Mouse (Mus musculus) embryo, embryonic 11 days (tissue): ENCODE measurements at regions not wholly inside any gene's neighbourhood (a gene's known extent, or its start where the extent isn't known, plus 50 kb on each side); places are given as distances from the start of the nearest gene placed in this dataset.

Experiments used
- DNase-seq: peaks from one replicate; pipeline ENCODE4 v3.0.0-alpha.2; 2015

DNA sequence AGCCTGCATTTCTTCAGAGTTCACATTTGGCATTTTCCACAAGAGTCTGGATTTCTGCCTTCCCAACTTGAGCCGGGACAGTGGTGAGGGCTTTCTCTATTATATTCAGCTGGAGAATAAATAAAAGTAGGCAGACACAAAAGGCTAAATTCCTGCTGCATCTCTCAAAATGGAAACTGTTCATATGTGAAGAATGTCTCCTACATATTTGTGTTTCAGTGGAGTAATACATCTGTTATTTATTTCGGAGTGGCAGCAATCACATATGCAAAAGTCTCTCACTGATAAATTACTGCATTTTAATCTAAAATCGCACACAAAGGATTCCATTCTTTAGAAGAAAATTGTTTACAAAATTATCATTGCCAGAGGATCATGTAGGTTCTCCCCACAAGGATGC, 230.9 kb upstream of the Tank start:
- DNase-seq: no peak

DNA sequence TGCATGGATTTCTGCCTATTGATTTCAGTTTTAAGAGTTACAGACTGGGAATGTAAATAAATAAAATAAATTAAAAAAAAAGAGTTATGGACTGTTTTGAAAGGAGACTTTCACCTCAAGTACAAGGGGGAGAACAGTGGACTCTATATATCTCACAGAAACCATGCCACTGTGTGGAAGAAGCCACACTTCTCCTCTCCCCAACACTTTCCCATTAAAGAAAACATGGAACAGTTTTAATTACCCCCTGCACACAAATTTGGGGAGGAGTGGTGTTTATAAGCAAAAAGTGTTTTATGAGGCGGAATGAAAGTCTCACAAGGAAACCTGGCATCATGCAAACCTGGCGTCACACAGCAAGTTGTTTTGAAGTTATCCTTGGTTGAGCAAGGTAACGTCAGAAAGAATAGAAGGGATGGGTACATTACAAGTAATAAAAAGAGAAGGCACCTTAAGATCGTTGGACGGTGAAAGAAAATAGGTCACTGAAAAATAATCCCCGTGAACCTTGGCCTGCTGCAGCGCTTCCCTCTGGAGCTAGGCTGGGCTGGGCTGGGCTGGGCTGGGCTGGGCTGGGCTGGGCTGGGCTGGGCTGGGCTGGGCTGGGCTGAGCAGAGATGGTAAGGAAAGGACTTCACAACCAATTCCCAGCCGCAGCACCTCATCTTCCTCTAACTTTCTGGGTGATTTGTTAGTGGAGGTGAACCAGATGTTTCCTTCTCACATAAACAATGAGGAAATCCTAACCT, 232.2 kb upstream of the Tank start:
- no peak for DNase-seq

DNA sequence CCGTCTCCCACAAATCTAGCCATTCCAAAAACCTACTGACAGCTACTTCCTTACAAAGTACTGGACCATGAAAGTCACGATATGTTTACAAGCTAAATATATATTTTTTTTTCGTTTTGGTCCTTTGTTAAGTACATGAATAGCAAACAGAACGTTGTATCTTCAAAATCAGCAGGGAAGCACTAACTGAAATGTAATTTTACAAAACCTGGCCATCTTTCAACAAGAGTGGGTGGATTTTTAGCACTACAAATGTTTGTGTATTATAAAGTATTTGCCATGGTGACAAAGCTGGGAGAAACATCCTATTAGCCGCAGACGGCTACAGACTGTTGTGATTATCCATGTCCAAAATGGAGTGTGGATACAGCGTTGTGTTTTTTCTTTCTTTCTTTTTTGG, 233.1 kb upstream of the Tank start:
- DNase-seq: no peak

DNA sequence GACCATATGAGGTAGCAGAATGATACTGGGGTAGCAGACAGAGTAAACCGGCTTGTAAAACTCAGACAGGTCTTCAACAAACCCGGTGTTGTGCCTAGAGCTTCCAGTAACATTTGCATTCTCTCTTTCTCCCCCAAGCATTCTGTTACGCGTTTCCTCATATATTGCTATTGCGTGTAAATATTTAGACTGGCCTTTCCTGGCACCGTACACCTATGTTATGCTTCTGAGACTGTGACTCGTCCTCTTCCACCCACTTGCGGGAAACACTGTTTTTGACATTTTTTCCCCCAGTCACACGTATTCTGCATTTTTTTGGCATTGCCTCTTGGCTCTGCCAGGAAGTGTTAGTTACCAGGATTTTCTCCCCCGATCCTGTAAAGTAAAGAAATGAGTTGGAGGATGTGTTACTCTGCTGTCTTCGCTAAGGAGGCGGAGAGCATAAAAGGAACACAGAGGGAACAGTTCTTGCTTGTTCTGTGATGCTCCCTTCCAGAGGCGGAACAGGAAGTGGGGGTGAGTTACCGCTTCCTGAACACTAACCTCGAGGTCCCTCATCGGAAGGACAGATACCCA, 233.7 kb upstream of the Tank start:
- DNase-seq: no peak

DNA sequence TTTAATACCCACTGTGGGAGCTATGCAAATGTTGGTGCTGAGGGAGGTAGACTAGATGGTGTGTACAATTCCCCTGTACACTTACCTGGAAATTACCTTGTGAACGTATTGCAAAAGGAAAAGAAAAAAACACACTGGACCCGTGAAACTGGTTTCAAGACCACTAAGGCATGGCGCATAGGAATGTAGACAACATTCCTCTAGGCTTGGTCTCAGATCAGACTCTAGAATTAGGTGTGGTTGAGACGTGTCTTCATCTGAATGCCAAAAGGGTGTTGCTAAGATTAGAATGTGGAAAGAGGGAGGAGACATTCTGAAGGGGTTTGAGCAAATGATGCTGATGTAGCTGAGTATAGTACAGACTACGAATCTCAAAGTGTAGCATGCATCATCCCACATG, 237.1 kb upstream of the Tank start:
- no peak for DNase-seq

DNA sequence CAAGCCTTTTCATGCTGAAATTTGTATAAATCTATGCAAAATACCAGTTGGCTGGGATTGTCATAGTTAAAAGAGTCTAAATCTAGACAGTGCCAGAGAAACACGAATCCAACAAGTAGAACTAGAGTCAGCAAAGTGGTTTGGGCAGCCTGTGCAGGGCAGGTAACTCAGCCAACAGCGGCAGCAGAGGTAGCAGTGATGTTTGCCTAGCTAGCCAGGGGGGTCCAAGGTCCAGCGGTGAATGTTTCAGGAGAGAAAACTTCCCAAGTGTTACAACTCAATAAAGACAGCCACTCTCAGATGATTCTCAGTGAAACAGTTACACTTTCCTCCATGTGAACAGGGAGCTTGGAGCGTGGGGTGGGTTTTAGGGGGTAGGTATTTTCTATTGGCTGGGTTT, 259.2 kb upstream of the Tank start:
- DNase-seq: no peak

DNA sequence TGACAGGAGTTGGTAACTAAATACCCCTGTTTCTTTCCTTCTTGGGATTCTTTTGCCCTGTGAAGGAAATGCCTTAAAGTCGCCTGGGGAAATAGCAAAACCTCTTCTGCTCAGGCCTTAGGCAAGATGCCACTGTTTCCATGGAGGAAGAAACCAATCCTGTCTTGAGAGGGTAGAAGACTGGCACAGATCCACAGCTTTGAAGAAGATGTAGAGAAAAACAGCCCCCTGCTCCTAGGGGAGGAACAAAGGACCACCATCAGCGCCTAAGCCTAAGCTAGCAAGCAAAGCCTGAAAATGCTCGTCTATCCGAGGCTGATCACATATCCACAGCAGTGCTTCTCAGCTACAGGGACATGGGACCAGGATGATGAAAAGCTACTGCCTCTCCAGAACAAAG, 268.0 kb upstream of the Tank start:
- no peak for DNase-seq

DNA sequence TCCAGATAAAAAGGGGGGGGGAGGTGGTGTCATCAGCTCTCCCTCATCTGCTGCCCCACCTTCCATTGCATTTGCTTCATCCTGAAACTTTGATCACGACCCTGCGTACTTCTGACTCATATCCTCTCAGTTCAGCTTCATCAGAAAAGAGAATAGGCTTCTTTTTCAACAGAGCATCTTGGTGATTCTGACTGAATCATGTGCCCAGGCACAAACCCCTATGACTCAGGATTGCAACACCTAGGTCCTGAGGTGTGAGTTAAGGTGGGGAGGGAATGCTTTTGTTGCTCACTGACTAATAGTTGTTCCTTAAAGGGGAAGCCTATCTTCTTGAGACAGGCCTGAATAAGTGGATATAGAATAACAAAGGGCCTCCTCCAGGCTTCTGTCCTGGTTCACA, 269.2 kb upstream of the Tank start:
- DNase-seq: no peak

DNA sequence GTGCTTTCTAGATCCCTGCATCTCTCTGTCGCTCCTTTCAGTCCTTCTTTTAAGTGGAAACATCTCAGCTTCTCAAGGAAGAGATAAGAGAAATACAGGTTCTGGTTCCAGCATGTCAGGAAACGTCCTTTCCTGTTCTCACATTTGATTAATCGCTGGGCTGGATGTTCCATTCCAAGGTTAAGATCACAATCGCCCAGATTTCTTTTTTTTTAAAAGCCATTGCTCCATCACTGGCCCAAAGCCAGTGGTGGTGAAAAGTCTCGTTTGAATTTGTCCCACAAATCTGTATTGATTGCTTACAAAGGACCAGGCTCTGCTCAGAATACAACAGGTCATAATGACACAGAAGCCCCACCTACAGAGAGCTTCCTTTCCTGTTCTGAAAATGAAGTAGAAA, 281.2 kb upstream of the Tank start:
- DNase-seq: no peak

DNA sequence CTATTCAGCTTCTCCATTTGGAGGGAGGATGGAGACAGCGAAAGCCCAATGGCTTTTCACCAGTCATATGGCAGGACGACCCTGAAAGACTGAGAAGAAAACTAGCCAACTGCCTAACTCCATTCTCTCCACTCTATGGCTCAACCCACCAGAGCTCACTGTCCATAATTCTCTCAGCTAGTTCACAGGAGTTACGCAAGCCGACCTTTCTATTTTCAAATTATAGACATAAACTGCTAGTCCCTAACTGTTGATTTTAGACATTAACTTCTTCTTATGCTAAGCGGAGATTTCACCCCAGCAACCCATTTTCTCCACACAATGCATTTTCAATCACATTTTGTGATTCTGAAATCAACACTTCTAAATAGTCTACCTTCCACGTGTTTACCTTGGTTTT, 281.8 kb upstream of the Tank start:
- no peak for DNase-seq

DNA sequence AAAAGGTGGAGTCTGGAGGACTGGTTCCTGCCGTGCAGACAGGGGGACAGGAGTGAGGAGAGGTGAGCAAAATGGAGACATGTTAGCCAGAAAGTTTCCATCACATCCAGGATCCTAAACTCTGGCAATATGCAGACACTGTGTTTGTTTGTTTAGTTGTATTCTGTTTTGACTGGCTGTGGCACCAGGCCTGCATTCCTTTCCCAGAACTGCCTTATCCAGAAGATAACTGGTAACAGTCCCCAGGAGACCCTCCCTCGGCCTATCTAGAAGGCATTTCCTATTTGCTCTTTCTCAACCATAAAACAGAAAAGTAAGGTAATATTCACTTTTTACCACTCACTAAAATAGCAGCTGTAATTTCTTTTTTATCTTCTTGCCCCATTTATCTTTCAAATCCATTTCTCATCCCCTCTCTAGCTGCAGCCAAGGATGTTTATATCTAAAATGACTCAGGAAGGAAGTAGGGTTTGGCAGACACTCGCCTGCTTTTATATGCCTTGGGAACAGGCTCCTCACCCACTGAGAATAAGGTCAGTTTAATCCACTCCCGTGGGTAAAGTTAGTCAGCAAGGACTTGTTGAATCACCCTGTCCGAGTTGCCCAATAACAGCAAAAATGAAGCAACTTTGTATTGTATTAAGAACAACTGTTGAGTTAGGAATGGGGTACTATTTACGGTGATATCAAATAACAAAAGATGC, 283.0 kb upstream of the Tank start:
- no peak for DNase-seq

DNA sequence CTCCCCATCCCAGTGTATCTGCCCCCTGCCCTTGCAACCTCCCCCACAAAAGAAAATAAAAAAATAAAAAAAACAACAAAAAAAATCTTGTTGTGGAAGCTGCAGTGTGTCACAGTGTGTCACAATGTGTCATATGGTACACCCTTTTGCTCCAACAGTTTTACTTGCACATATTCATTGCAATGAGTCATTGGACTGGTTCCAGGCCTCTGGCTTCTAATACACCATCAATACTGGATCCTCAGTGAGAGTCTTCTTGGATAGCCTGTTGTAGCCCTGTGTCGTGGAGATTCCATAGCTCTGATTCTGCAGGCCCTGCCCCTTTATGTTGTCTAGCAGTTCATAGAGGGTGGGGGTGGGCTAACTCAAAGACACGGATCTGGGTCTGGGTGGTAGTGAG, 290.1 kb upstream of the Tank start:
- DNase-seq: no peak

DNA sequence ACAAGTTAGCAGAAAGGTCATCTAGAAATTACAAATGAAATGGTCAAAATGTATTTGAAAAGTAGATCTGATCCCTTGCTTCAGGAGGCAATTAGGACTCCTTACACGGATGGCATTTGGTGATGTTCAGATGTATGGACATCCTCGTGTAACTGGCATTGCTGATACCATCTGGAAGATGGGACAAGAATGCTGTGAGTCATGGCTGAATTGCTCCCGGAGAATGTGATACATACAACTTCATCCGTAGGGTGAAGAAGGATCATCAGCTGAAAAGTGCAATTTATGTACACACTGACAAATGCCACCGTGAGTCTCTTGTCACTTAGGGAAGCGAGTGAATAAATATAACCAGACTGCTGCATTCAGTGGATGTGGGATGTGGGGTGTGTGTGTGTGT, 293.7 kb upstream of the Tank start:
- DNase-seq: no peak

DNA sequence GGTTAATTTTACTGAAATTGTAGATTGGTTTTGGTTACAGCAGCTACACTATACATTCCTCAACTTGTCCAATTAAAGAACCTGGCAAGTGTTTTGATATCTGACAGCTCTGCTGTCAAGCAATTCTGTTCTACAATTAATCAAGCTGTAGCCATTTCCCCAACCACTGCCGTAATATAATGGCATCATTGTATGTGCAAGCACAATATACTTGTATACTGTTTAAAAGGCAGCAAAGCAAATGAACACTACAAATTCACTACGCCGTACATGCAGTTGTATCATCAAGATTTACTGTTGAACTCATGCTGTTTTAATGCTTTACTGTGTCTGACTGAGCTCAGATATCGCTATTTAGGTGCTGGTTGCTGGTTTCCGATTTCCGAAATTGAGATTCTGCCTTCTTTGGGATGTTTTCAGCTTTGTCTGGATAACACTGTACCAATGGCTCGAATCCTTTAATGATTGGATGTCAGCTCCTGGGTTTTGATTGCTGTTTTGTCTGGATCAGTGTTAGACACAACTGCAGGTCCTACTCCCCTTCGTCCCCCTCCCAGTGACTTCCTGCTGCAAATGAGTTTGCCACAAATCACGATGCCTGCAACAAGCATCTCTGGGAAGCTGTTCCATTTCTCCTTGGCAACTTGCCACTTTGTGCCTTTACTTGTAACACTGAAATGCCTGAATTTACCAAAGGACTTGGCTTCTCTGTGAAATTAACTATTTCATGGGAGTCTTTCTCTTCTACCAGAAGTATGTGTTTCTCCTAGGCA, 294.4 kb upstream of the Tank start:
- DNase-seq: no peak

DNA sequence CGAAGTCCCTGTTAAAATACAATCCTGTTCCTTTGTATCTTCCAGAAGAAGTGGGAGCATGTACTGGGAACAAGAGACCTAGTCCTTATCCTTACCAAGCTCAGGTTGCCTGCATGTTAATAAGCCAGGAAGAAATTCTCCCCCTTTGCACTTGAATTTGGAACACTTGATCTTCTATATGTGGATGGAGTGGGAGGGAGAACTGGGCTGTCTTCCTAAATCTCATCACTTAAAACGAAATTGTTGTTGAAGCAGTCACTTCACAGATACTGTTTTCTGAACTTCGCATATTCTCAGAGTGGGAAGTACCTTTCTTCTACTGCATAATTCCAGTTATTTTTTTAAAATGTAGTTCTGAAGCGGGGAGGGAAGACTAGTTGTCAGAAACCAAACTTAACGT, 305.7 kb upstream of the Tank start:
- DNase-seq: no peak

DNA sequence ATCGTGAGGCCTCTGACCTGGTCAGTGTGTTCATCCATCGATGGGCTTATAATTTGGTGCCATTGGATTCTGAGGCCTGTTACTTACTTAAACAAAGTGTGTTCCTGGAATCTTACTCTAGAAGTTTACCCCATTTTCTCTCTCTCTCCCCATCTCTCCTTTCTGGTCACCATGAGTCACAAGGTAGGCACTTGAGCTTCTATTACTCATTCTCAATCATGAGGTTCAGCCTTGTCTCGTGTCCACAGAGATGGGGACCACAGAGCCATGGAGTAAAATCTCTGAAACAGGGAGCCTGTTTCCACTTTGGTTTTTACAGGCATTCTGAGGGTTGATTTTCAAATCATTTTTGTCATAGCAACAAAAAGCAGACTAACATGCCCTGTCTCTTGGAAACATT, 304.7 kb upstream of the Rbms1 start:
- DNase-seq: no peak

DNA sequence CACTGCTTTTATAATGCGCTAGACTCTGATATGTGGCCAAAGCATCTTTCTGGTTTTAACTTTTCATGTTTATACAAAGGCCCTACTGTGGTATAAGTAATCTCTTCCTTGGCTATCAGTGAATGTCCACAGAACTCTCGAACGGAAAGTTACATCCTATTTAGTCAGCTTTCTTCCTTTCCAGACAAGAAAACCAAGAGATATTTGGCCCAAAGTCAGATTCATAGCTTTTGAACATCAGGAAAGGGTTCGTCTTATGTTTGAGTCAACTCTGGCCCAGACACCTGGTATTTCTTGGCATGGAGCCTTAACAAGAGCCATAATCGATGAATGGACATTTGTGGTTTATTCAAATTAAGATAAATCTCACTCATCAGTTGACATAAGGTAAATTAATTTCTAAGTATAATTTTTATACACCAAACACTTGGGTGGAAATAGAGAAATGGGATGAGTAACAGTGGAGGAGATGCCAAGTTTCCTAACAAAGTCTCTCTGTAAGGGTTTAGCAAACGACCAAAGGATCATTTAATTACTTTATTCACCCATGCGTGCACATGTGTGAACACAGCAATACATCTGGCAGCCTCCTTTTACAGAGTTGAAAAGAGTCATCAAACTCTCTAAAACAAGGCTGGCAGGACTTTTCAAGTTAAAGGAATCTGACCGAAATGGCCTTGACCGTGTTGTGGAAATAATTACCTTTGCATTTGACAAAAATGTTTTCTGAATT, 287.2 kb upstream of the Rbms1 start:
- DNase-seq: no peak

DNA sequence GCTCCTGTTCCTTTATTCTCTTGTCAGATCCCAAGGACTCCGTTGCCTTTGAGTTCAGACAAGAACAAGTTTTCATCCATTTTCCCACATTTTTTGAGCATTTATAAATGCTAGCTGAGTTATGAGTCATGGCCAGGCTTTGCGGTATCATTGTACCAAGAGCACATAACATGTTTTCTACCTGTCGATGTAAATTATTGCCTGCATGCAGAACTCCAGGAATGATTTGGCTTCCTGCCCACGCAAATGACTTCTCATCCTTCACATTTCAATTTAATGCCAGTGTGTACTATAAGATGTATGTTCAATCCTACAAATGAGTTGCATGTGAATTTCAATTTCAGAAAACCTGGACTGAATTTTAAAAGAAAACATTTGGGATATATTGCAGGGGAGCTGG, 285.0 kb upstream of the Rbms1 start:
- DNase-seq: no peak

DNA sequence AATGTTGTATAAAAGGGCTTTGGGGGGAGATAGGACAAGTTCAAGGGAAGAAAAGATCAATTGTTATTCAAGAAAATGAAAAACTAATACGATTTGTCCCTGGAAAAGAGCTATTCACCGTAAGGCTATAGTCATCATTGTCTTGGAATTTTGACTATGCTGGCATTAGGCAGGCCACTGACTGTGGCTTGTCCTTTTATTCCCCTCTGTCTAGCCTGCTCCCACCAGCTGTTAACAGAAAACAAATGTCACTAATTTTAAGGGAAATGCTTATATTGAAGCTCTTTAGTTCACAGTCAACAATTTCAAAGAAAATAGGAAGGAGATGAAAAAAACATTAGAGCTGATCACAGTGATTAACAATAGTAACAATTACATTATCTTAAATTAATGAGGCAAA, 284.3 kb upstream of the Rbms1 start:
- DNase-seq: no peak

DNA sequence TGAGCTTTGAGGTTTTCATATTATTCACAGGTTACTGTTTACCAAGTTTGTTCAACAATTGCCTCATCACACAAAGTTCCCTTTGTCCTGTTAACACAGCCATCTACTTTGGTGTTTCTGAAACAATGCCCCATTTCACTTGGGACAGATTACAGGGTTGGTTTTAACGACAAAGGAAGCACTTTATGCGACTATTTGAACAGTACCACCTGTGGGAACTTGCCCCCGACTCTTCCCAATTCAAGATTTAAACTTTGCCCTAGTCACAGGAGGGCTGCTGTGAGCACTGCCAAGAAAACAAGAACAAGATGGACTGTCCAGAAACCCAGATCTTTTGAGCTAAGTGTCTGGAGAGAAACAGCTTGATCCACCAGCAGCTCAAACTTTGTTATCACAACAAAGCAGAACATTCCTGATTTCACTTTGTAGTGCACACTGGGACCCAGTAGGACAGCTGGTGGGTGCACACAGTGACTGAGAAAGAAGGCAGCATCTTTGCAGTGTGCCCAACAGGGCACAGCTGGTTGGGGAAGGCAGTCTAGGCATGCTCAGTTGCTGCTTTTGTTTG, 283.8 kb upstream of the Rbms1 start:
- DNase-seq: no peak

DNA sequence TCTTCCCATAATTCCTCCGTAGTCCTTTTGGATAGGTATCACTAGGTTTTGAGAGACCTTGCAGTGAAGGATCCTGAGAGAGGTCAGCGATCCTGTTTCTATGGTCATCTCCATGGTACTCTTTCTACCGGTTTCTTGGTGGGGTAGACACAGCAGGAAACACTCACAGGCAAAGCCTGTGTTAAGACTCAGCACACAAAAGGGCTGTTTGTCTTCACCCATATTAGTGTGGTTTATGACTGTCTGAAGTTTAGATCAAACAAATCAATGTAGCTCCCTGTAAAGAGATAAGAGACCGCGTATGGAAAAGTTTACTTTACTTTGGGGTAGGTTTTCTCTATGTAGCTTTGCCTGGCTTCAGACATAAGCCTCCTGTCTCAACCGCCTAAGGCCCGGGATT, 282.5 kb upstream of the Rbms1 start:
- no peak for DNase-seq

DNA sequence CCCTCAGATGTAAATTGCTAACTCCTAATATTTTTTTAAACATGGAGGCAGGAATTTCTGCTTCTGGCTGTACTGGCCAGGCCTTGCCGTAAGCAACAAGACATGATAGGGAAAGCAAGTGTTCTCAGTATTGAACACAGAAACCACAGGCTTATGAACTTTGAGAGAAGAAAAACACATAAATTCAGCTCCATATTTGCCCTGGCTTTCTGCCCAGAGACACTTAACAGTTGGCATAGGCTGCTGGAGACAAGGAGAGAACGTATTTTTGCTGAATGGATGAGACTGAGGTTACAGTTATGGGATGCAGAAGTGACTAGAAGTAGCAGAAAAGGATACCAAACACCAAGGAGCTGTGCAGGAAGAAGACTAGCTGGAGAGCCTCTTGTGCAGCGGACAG, 258.7 kb upstream of the Rbms1 start:
- no peak for DNase-seq

DNA sequence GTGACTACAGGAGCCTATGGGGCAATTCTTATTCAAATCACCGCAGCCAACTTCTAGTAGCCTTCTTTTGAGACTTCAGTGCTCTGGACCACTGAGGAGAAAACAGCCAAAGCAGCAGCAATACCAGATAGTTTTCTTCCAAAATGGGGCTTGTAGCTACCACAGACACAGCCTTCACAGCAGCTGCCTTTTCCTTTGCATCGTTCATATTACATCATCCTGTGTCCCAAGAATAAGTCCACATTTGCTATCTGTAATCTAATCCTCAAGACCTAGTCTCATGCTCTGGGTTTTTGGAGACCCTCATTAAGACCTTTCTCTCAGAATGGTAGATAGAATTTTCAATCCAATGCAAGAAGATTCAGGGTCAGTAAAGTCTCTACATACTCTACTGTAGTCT, 258.2 kb upstream of the Rbms1 start:
- no peak for DNase-seq
